Mouse (Mus musculus): ENCODE measurements around the gene Gm20498. TPM values are rescaled to one million over a fixed set of nuclear protein-coding genes. Genes with fewer than 3 reads are reported as not detected.
"Not testable (repeated sequence)": the region's sequence is repeated elsewhere in the genome, so short reads cannot be mapped to it uniquely, and the experiment has no call there.

The Gm20498 gene
- polyA plus RNA-seq, 1 experiment: 32.0 TPM

DNA sequence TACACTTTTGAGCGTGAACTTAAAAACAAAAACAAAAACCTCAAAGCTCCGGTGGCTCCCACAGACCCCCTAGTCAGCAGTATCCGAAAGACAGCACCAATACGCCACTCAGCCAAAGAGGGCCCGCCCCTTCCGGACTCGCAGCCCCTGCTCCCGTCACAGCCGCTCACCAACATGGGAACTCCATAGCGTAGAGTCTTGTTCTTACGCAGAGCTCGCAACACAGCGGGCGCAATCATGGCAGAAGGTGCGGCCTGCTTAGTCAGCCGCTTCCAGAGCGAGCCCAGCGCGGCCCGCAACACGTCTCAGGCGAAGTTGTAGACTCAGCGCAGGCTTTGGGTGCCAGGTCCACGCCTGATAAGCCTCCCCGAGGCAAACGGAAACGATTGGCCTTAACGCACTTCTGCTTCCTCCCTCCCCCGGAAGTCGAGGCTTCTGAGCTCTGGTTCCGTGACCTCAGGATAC, 47.9 kb downstream of the Gm20498 start, which contains the start of gene Cox16:
Gene Cox16, minus strand, starts transcription at position 401 of the 465 bp plus-strand sequence.
- H3K4me3 ChIP-seq: peak within 1 kb of the TSS; percentile 72

GRCm38 (mm10) chr12:81484212-81484611, 48.5 kb downstream of the Gm20498 start:
- Histone ChIP-seq H3K79me2 (ENCODE audit: control insufficient read depth, insufficient read depth) (peaks cover 30% of the 10 kb centered on the region), H3K4me2 (ENCODE audit: low read depth) (peak overlapping the region; percentile 91), H3K4me3 (peak overlapping the region; percentile 72), H3K27me3 (ENCODE audit: control insufficient read depth, insufficient read depth, insufficient read length) (no peaks in the 10 kb centered on the region), H3ac (ENCODE audit: control insufficient read depth, insufficient read length) (peak overlapping the region; percentile 67), H3K36me3 (ENCODE audit: control insufficient read depth, insufficient read depth) (no peaks in the 10 kb centered on the region)
- no peak for TF ChIP-seq POLR2A (IDR thresholded peaks at IDR 0.05; ENCODE audit: insufficient read length, low read depth)
- no peak for TF ChIP-seq USF1 (IDR thresholded peaks at IDR 0.05; ENCODE audit: low read depth)
- TF ChIP-seq TCF12 (IDR thresholded peaks at IDR 0.05; ENCODE audit: insufficient read depth, poor library complexity, severe bottlenecking): no peak
- TF ChIP-seq SRF (IDR thresholded peaks at IDR 0.05; ENCODE audit: control insufficient read depth, insufficient read length, low read depth): no peak
- TF ChIP-seq MAX (IDR thresholded peaks at IDR 0.05; ENCODE audit: low read depth): no peak
- TF ChIP-seq E2F4 (IDR thresholded peaks at IDR 0.05; ENCODE audit: insufficient read depth): no peak
- TF ChIP-seq MYOD1 (IDR thresholded peaks at IDR 0.05; ENCODE audit: control insufficient read depth in 1 of 3, insufficient read length in 2 of 3, low read depth in 2 of 3): no peak
- no peak for TF ChIP-seq CEBPB (IDR thresholded peaks at IDR 0.05; ENCODE audit: insufficient read depth, poor library complexity, severe bottlenecking)
- TF ChIP-seq REST (IDR thresholded peaks at IDR 0.05; ENCODE audit: insufficient read depth, insufficient read length): no peak
- no peak for TF ChIP-seq TCF3 (IDR thresholded peaks at IDR 0.05; ENCODE audit: insufficient read length, low read depth)
- no peak for TF ChIP-seq POLR2AphosphoS2 (IDR thresholded peaks at IDR 0.05; ENCODE audit: insufficient read length, low read depth)
- TF ChIP-seq MYOG (IDR thresholded peaks at IDR 0.05; ENCODE audit: control insufficient read depth in 1 of 3, insufficient read depth in 1 of 3, insufficient read length in 2 of 3, low read depth in 2 of 3): no peak

More for the DNA sequence above, 47.9 kb downstream of the Gm20498 start, which contains the start of gene Cox16:
- no peaks in the 10 kb centered on the region for H3K36me3 ChIP-seq (ENCODE audit: control insufficient read depth, insufficient read depth)
- H3K27me3 ChIP-seq (ENCODE audit: control insufficient read depth, insufficient read depth, insufficient read length): no peaks in the 10 kb centered on the region
- peak within 1 kb of the TSS; percentile 91 for H3K4me2 ChIP-seq (ENCODE audit: low read depth)
- H3K79me2 ChIP-seq (ENCODE audit: control insufficient read depth, insufficient read depth): peaks cover 30% of the 10 kb centered on the region
- peak within 1 kb of the TSS; percentile 67 for H3ac ChIP-seq (ENCODE audit: control insufficient read depth, insufficient read length)
- TF ChIP-seq MYOG (IDR thresholded peaks at IDR 0.05; ENCODE audit: control insufficient read depth in 1 of 3, insufficient read depth in 1 of 3, insufficient read length in 2 of 3, low read depth in 2 of 3): peak in 1 of 3 experiments; percentile 17
- no peak for TF ChIP-seq TCF12 (IDR thresholded peaks at IDR 0.05; ENCODE audit: insufficient read depth, poor library complexity, severe bottlenecking)
- no peak for TF ChIP-seq E2F4 (IDR thresholded peaks at IDR 0.05; ENCODE audit: insufficient read depth)
- TF ChIP-seq MAX (IDR thresholded peaks at IDR 0.05; ENCODE audit: low read depth): peak; percentile 19
- TF ChIP-seq POLR2AphosphoS2 (IDR thresholded peaks at IDR 0.05; ENCODE audit: insufficient read length, low read depth): peak; percentile 91
- TF ChIP-seq POLR2A (IDR thresholded peaks at IDR 0.05; ENCODE audit: insufficient read length, low read depth): peak; percentile 85

DNA sequence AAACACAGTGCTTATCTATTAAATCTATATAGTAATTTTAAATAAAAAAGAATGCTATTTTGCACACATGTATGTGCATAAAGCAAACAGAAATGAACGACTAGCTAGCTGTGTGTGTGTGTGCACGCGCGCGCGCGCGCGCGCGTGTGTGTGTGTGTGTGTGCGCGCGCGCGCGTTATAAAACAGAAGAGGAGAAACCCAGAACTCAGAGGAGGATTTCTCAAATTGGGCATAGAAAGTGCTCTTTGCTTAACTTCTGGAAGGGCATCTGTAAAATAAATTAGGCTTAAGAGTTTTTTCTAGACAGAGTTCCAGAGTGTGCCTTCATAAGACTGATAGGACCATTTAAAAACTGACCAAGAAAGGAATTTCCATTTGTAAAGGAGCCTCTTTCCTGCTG, 49.0 kb downstream of the Gm20498 start:
- peaks cover 30% of the 10 kb centered on the region for H3K79me2 ChIP-seq (ENCODE audit: control insufficient read depth, insufficient read depth)
- no peak overlapping the region for H3ac ChIP-seq (ENCODE audit: control insufficient read depth, insufficient read length)
- no peaks in the 10 kb centered on the region for H3K36me3 ChIP-seq (ENCODE audit: control insufficient read depth, insufficient read depth)
- H3K4me3 ChIP-seq: peak overlapping the region; percentile 72
- H3K4me2 ChIP-seq (ENCODE audit: low read depth): peak overlapping the region; percentile 91
- TF ChIP-seq MYOG (IDR thresholded peaks at IDR 0.05; ENCODE audit: control insufficient read depth in 1 of 3, insufficient read depth in 1 of 3, insufficient read length in 2 of 3, low read depth in 2 of 3) (no peak), SRF (IDR thresholded peaks at IDR 0.05; ENCODE audit: control insufficient read depth, insufficient read length, low read depth) (no peak), REST (IDR thresholded peaks at IDR 0.05; ENCODE audit: insufficient read depth, insufficient read length) (no peak), POLR2A (IDR thresholded peaks at IDR 0.05; ENCODE audit: insufficient read length, low read depth) (no peak), MAX (IDR thresholded peaks at IDR 0.05; ENCODE audit: low read depth) (no peak), E2F4 (IDR thresholded peaks at IDR 0.05; ENCODE audit: insufficient read depth) (no peak), TCF3 (IDR thresholded peaks at IDR 0.05; ENCODE audit: insufficient read length, low read depth) (no peak), POLR2AphosphoS2 (IDR thresholded peaks at IDR 0.05; ENCODE audit: insufficient read length, low read depth) (no peak), TCF12 (IDR thresholded peaks at IDR 0.05; ENCODE audit: insufficient read depth, poor library complexity, severe bottlenecking) (no peak)
- no peaks in the 10 kb centered on the region for H3K27me3 ChIP-seq (ENCODE audit: control insufficient read depth, insufficient read depth, insufficient read length)

DNA sequence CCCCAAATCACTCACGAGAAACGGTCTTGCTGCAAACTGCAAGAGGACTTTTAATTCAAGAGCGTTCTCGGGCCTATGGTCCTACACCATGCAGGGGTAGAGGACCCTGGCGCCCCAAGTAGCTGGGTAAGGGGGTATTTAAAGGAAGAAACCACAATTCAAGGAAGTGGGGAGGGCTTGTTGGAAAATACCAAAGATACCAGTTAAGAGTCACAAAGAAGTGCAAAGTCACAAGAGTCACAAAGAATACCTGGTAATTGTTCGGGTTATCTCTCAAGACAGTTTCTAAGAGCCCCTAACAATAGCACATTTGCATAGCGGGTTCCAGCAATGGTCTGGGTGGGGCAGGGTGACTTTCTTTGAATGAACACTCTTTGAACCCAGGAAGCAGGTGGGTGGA, 73.7 kb downstream of the Gm20498 start:
- H3K36me3 ChIP-seq (ENCODE audit: control insufficient read depth, insufficient read depth); H3K79me2 ChIP-seq (ENCODE audit: control insufficient read depth, insufficient read depth); H3ac ChIP-seq (ENCODE audit: control insufficient read depth, insufficient read length); H3K4me3 ChIP-seq; H3K27me3 ChIP-seq (ENCODE audit: control insufficient read depth, insufficient read depth, insufficient read length); H3K4me2 ChIP-seq (ENCODE audit: low read depth): not testable (repeated sequence)

- not testable (repeated sequence) for H3K27me3 ChIP-seq (ENCODE audit: control insufficient read depth, insufficient read depth, insufficient read length); H3K4me3 ChIP-seq; H3ac ChIP-seq (ENCODE audit: control insufficient read depth, insufficient read length); H3K36me3 ChIP-seq (ENCODE audit: control insufficient read depth, insufficient read depth); H3K79me2 ChIP-seq (ENCODE audit: control insufficient read depth, insufficient read depth); H3K4me2 ChIP-seq (ENCODE audit: low read depth)
Measured at GRCm38 (mm10) chr12:81438985-81439384, 93.7 kb downstream of the Gm20498 start.

DNA sequence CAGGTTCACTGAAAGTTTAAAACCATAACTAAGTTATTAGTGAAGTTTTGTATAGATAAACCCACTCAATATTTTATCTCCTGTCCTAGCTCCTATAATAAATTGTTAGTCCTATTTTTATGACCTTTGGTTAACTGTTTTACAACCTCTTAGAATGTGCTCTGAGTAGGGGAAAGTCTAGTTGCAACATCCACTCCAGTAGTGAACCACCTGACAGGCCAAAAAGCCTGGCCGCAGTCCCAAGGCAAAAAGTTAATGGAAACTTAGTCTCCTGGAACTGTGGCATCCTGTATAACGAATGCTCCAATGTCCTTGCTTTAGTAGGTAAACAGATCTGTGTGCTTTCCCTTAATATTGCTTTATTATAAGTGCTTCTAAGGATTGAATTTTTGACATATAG, 97.9 kb downstream of the Gm20498 start:
- not testable (repeated sequence) for H3K27me3 ChIP-seq (ENCODE audit: control insufficient read depth, insufficient read depth, insufficient read length); H3K4me3 ChIP-seq; H3K4me2 ChIP-seq (ENCODE audit: low read depth); H3ac ChIP-seq (ENCODE audit: control insufficient read depth, insufficient read length); H3K79me2 ChIP-seq (ENCODE audit: control insufficient read depth, insufficient read depth); H3K36me3 ChIP-seq (ENCODE audit: control insufficient read depth, insufficient read depth)

All from myocyte (in vitro differentiated cells).